Mouse (Mus musculus): ENCODE data around the gene Epha6. TPM values are rescaled to one million over a fixed set of nuclear protein-coding genes. Genes with fewer than 3 reads are reported as not detected.

Gene Epha6
- 12.3 and 13.3 TPM in 2 replicates for polyA plus RNA-seq (2014; fragmentation: Nextera tagmentation; extraction: Ambion mirVana)

- H3K36me3 ChIP-seq (replicated peaks; ENCODE audit: control insufficient read depth, insufficient read depth), result no peaks in the 10 kb centered on the region
- H3K9me3 ChIP-seq (ENCODE audit: control insufficient read depth, low read length), result no peaks in the 10 kb centered on the region
- peak within 1 kb of the TSS; percentile 80 for H3K27ac ChIP-seq
- no peaks in the 10 kb centered on the region; the same call in 1 of the 2 replicates for H3K27me3 ChIP-seq (ENCODE audit: control insufficient read depth, insufficient read depth, low read length)
- ATAC-seq (ENCODE audit: low FRiP score), result peak; percentile 81
- DNase-seq (ENCODE audit: low spot score), result peak; percentile 55
- H3K9ac ChIP-seq, result peak within 1 kb of the TSS; percentile 75
- peak within 1 kb of the TSS; percentile 58 for H3K4me3 ChIP-seq (replicated peaks; ENCODE audit: low read length)
- under 1% methylated on average over 38 of the region's 45 CpGs for WGBS
- H3K4me2 ChIP-seq (replicated peaks), result peak within 1 kb of the TSS; percentile 83
- H3K4me1 ChIP-seq (replicated peaks; ENCODE audit: control insufficient read depth, insufficient read depth, low read length), result 0 out of 2 replicates have a peak, but pooled peaks cover 8% of the 10 kb centered on the region
Measured at GRCm38 (mm10) chr16:60605061-60605831, at the start of gene Epha6. Epha6 (minus strand) TSS chr16:60605531.

GRCm38 (mm10) chr16:60651716-60652115, 46.4 kb upstream of the Epha6 start:
- Histone ChIP-seq H3K4me3 (replicated peaks; ENCODE audit: low read length) (no peak overlapping the region), H3K9me3 (ENCODE audit: control insufficient read depth, low read length) (no peaks in the 10 kb centered on the region), H3K9ac (no peak overlapping the region), H3K27ac (no peak overlapping the region), H3K4me1 (replicated peaks; ENCODE audit: control insufficient read depth, insufficient read depth, low read length) (no peaks in the 10 kb centered on the region), H3K27me3 (ENCODE audit: control insufficient read depth, insufficient read depth, low read length) (no peaks in the 10 kb centered on the region), H3K4me2 (replicated peaks) (no peak overlapping the region), H3K36me3 (replicated peaks; ENCODE audit: control insufficient read depth, insufficient read depth) (no peaks in the 10 kb centered on the region)
- DNase-seq (ENCODE audit: low spot score) (no peak), ATAC-seq (ENCODE audit: low FRiP score) (no peak)

- Histone ChIP-seq H3K4me3 (replicated peaks; ENCODE audit: low read length) (no peak overlapping the region), H3K27me3 (ENCODE audit: control insufficient read depth, insufficient read depth, low read length) (no peaks in the 10 kb centered on the region), H3K36me3 (replicated peaks; ENCODE audit: control insufficient read depth, insufficient read depth) (no peaks in the 10 kb centered on the region), H3K9ac (no peak overlapping the region), H3K4me2 (replicated peaks) (no peak overlapping the region), H3K9me3 (ENCODE audit: control insufficient read depth, low read length) (no peaks in the 10 kb centered on the region), H3K4me1 (replicated peaks; ENCODE audit: control insufficient read depth, insufficient read depth, low read length) (no peaks in the 10 kb centered on the region), H3K27ac (no peak overlapping the region)
- no peak for ATAC-seq (ENCODE audit: low FRiP score)
- DNase-seq (ENCODE audit: low spot score), result no peak
Measured at GRCm38 (mm10) chr16:60628091-60628490, 22.8 kb upstream of the Epha6 start.

GRCm38 (mm10) chr16:60605832-60606583, 677 bp upstream of the Epha6 start:
- peak overlapping the region; percentile 58 for H3K4me3 ChIP-seq (replicated peaks; ENCODE audit: low read length)
- no peaks in the 10 kb centered on the region for H3K9me3 ChIP-seq (ENCODE audit: control insufficient read depth, low read length)
- H3K4me1 ChIP-seq (replicated peaks; ENCODE audit: control insufficient read depth, insufficient read depth, low read length), result 0 out of 2 replicates have a peak, but pooled peaks cover 8% of the 10 kb centered on the region
- peak overlapping the region; percentile 80 for H3K27ac ChIP-seq
- no peaks in the 10 kb centered on the region for H3K36me3 ChIP-seq (replicated peaks; ENCODE audit: control insufficient read depth, insufficient read depth)
- peak; percentile 78 for DNase-seq (ENCODE audit: low spot score)
- peak overlapping the region; percentile 75 for H3K9ac ChIP-seq
- under 1% methylated on average over 38 of the region's 38 CpGs for WGBS
- peak overlapping the region; percentile 83 for H3K4me2 ChIP-seq (replicated peaks)
- no peaks in the 10 kb centered on the region; the same call in 1 of the 2 replicates for H3K27me3 ChIP-seq (ENCODE audit: control insufficient read depth, insufficient read depth, low read length)
- ATAC-seq (ENCODE audit: low FRiP score), result peak; percentile 89

GRCm38 (mm10) chr16:60604613-60605012, 718 bp downstream of the Epha6 start:
- DNase-seq (ENCODE audit: low spot score) (no peak), ATAC-seq (ENCODE audit: low FRiP score) (0 out of 2 replicates have a peak, but pooled peaks have one; percentile 9)
- peak overlapping the region; percentile 58 for H3K4me3 ChIP-seq (replicated peaks; ENCODE audit: low read length)
- no peaks in the 10 kb centered on the region for H3K9me3 ChIP-seq (ENCODE audit: control insufficient read depth, low read length)
- H3K4me2 ChIP-seq (replicated peaks), result peak overlapping the region; percentile 83
- 0 out of 2 replicates have a peak, but pooled peaks cover 8% of the 10 kb centered on the region for H3K4me1 ChIP-seq (replicated peaks; ENCODE audit: control insufficient read depth, insufficient read depth, low read length)
- WGBS, result 3% methylated on average over 10 of the region's 10 CpGs
- H3K27ac ChIP-seq, result 0 out of 2 replicates have a peak overlapping the region, but pooled peaks have one; percentile 80
- no peaks in the 10 kb centered on the region; the same call in 1 of the 2 replicates for H3K27me3 ChIP-seq (ENCODE audit: control insufficient read depth, insufficient read depth, low read length)
- no peaks in the 10 kb centered on the region for H3K36me3 ChIP-seq (replicated peaks; ENCODE audit: control insufficient read depth, insufficient read depth)
- peak overlapping the region; percentile 75 for H3K9ac ChIP-seq

GRCm38 (mm10) chr16:60585322-60585721, 20.0 kb downstream of the Epha6 start:
- ATAC-seq (ENCODE audit: low FRiP score), result no peak
- Histone ChIP-seq H3K4me3 (replicated peaks; ENCODE audit: low read length) (no peak overlapping the region), H3K4me1 (replicated peaks; ENCODE audit: control insufficient read depth, insufficient read depth, low read length) (no peaks in the 10 kb centered on the region), H3K27me3 (ENCODE audit: control insufficient read depth, insufficient read depth, low read length) (no peaks in the 10 kb centered on the region), H3K4me2 (replicated peaks) (no peak overlapping the region), H3K9ac (no peak overlapping the region), H3K36me3 (replicated peaks; ENCODE audit: control insufficient read depth, insufficient read depth) (no peaks in the 10 kb centered on the region), H3K27ac (no peak overlapping the region), H3K9me3 (ENCODE audit: control insufficient read depth, low read length) (no peaks in the 10 kb centered on the region)
- no peak for DNase-seq (ENCODE audit: low spot score)
- WGBS, result 79% methylated on average over 3 of the region's 3 CpGs

- no peak overlapping the region for H3K9ac ChIP-seq
- H3K4me3 ChIP-seq (replicated peaks; ENCODE audit: low read length), result no peak overlapping the region
- no peaks in the 10 kb centered on the region for H3K9me3 ChIP-seq (ENCODE audit: control insufficient read depth, low read length)
- H3K27me3 ChIP-seq (ENCODE audit: control insufficient read depth, insufficient read depth, low read length), result no peaks in the 10 kb centered on the region
- ATAC-seq (ENCODE audit: low FRiP score) (no peak), DNase-seq (ENCODE audit: low spot score) (no peak)
- 71% methylated on average over 7 of the region's 7 CpGs for WGBS
- H3K4me1 ChIP-seq (replicated peaks; ENCODE audit: control insufficient read depth, insufficient read depth, low read length), result no peaks in the 10 kb centered on the region
- no peak overlapping the region for H3K4me2 ChIP-seq (replicated peaks)
- H3K27ac ChIP-seq, result no peak overlapping the region
- H3K36me3 ChIP-seq (replicated peaks; ENCODE audit: control insufficient read depth, insufficient read depth), result no peaks in the 10 kb centered on the region
Measured at GRCm38 (mm10) chr16:60584695-60585094, 20.6 kb downstream of the Epha6 start.

- WGBS, result 49% methylated on average over 2 of the region's 2 CpGs
- no peak for ATAC-seq (ENCODE audit: low FRiP score)
- no peaks in the 10 kb centered on the region for H3K27me3 ChIP-seq (ENCODE audit: control insufficient read depth, insufficient read depth, low read length)
Measured at GRCm38 (mm10) chr16:60570546-60570945, 34.8 kb downstream of the Epha6 start.

GRCm38 (mm10) chr16:60544385-60544784, 60.9 kb downstream of the Epha6 start:
- no peak for DNase-seq (ENCODE audit: low spot score)
- no peak for ATAC-seq (ENCODE audit: low FRiP score)

More at GRCm38 (mm10) chr16:60570546-60570945, 34.8 kb downstream of the Epha6 start:
- no peak overlapping the region for H3K4me2 ChIP-seq (replicated peaks)
- H3K36me3 ChIP-seq (replicated peaks; ENCODE audit: control insufficient read depth, insufficient read depth), result no peaks in the 10 kb centered on the region
- no peak overlapping the region for H3K4me3 ChIP-seq (replicated peaks; ENCODE audit: low read length)
- no peak overlapping the region for H3K27ac ChIP-seq
- no peaks in the 10 kb centered on the region for H3K9me3 ChIP-seq (ENCODE audit: control insufficient read depth, low read length)
- H3K9ac ChIP-seq, result no peak overlapping the region
- no peak for DNase-seq (ENCODE audit: low spot score)
- H3K4me1 ChIP-seq (replicated peaks; ENCODE audit: control insufficient read depth, insufficient read depth, low read length), result no peaks in the 10 kb centered on the region

More at GRCm38 (mm10) chr16:60544385-60544784, 60.9 kb downstream of the Epha6 start:
- no peaks in the 10 kb centered on the region for H3K27me3 ChIP-seq (ENCODE audit: control insufficient read depth, insufficient read depth, low read length)
- no peaks in the 10 kb centered on the region for H3K36me3 ChIP-seq (replicated peaks; ENCODE audit: control insufficient read depth, insufficient read depth)
- H3K4me2 ChIP-seq (replicated peaks), result no peak overlapping the region
- no peak overlapping the region for H3K9ac ChIP-seq
- no peak overlapping the region for H3K4me3 ChIP-seq (replicated peaks; ENCODE audit: low read length)
- H3K27ac ChIP-seq, result no peak overlapping the region
- H3K4me1 ChIP-seq (replicated peaks; ENCODE audit: control insufficient read depth, insufficient read depth, low read length), result no peaks in the 10 kb centered on the region
- H3K9me3 ChIP-seq (ENCODE audit: control insufficient read depth, low read length), result no peaks in the 10 kb centered on the region
- 64% methylated on average over 4 of the region's 4 CpGs for WGBS
